Mouse (Mus musculus): ENCODE measurements around the gene Olfr1223.
"Not testable (repeated sequence)": the region's sequence is repeated elsewhere in the genome, so short reads cannot be mapped to it uniquely, and the experiment has no call there.

The Olfr1223 gene

DNA sequence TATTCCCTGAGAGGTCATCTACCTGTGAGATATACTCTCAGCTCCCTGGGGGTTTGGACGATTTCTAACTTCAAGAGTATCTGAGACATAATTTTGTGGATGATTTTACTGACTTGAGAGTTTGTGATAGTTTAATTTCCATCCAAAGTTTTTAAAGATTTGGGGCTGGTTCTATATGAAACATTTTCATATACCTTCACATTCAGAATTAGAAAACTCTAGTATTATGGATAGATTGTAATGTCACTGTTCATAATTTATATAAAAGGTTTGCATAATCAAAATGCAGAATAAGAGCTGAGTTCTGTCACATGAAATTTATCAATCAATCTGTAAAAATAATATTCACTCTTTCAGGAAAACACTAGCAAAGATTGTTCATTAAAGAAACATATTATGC lies at the start of gene Olfr1223:
Gene Olfr1223 (minus strand): TSS at position 101 of the 400 bp plus-strand sequence.
- no peak for DNase-seq

DNA sequence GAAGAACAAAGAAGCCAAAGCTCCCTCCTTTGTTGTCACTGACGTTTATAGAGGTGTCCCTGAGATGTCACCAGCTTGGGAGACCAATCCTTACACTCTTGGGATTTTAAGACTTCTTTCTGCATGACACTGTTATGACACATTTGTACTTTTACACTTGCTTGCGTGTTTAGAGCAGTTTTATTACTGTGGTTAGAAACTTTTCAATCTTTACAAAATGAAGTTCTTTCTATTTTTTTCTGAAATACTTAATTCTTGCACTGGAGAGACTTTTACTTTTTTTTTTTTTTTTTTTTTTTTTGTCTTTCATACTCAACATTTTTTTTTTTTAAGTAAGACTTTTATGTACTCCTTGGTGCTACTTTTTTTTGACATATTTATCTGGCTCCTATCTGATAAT lies 48.6 kb upstream of the Olfr1223 start, which contains the start of gene Olfr1226:
Gene Olfr1226 (minus strand): TSS at position 101 of the 400 bp plus-strand sequence.
- DNase-seq = no peak

DNA sequence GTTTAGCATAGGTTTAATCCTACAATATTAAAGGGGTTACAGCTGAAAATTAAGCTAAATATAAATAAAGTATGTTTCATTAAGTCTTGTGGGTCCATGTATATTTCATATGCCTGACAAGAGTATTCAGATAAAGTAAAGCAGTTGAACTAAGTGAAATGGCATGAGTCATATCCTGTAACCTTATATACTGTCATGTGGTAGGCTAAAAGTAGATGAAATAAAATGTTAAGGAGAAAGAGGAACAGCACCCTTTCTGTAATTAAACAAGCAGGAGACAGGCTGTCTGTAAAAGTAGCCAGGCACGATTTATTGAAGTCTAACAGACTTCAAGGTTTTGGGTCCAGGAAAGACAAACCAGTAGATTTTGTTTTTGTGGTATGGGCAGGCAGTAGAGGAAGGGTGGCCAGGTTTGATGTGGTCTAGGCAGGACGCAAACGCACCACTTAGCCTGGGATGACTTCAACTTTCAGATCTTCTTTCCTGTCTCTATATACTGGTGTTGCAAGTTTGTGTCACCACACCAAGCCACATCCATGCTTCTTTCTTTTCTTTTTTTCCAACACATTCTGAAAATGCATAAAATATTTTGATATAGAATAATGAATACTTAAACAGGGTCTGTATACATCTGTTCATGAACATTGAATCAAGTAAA lies 45.1 kb upstream of the Olfr1223 start:
- no peak for DNase-seq

DNA sequence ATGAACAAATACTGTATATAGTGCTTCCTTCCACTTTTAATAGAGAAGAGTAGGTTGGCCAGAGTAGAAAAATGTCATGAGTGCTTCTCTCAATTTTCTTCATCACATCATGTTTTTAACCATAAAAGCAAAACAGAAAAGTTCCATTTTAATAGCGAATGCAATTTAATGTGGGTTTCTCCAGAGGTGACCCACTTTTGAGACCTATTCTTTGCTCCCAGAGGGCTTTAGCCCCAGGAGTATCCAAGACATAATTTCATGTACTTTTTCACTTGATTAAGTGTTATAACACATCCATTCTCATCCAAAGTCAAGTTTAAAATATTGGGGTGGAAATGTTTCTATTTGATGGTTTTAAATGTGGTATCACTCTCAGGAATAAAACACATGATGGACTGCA lies 23.2 kb upstream of the Olfr1223 start, which contains the start of gene Olfr1225:
Gene Olfr1225 (minus strand): TSS at position 101 of the 400 bp plus-strand sequence.
- no peak for DNase-seq

DNA sequence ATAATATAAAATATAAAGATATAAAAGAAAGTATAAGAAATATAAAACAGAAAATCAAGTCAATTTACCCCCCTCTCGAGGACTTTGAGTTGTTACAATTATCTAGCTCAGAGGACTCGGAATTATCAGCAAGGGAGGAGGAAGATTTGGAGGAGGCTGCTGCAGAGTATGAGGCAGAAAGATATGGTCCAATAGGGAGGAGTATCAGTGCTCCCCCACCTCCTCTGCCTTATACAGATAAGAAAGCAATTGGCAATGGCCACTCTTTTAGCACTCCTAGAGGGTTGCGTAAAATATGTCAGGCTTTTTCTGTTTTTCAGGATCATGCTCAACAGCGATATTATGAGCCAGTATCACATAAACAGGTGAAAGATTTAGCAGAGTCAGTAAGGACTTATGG lies 13.4 kb upstream of the Olfr1223 start:
- DNase-seq = not testable (repeated sequence)

DNA sequence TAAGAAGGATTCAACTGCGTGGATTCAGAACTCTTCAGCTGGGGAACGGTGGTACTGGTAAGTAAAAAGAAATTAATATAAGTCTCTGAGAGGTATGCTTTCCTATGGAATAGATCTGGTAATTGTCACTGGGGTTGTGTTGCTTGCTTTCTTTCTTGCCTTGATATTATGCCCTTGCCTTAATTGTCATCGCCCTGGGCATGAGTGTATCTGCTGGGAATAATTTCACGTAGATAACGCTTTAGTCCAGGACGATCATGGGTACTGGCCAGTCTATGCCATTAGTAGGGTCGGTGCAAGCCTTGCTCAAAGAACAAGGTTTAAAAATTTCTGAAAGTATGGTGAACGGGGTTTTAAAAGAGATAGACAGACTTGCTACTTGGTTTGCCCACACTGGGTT lies 12.6 kb upstream of the Olfr1223 start, which contains the start of gene Olfr1224-ps1:
Gene Olfr1224-ps1 (minus strand): TSS at position 101 of the 400 bp plus-strand sequence.
- DNase-seq = not testable (repeated sequence)

DNA sequence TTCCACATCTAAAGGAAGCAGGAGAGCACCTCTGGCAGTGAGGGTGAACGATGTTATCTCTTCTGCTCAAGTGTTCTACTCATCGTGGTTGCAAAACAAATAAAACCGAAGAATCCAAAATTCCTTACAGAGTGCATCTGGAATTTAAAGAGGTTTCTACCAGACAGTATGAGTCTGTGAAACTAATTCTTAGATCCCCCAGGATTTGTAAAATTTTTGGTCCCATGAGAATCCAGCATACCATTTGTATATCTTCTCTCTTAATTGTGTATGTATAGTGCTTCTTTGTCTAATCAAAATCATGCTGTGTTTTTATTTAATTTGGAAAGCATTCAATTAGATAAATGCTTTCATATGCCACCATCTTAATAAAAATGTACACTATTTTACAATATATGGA lies 18.4 kb downstream of the Olfr1223 start, which contains the start of gene Olfr1222:
Gene Olfr1222 (minus strand): TSS at position 101 of the 400 bp plus-strand sequence.
- DNase-seq = no peak

DNA sequence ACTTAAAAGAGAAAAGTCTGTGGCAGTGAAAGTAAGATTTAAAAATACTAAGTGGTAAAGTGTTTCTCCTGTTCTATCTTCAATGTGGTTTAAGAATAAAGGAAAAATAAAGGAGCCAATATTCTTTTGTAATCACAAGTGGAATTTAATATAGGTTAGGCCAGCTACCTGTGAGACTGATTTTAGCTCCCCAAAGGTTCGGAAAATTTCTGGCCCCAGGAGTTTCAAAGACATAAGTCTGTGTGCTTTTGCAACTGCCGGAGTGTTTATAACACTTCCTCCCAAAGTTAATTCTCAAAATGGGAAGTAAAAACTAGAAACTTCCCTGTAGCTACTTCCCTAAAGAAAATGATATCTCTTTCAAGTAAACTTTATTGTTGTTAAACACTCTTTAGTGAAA lies 34.2 kb downstream of the Olfr1223 start, which contains the start of gene Olfr1221:
Gene Olfr1221 (minus strand): TSS at position 101 of the 400 bp plus-strand sequence.
- no peak for DNase-seq

DNA sequence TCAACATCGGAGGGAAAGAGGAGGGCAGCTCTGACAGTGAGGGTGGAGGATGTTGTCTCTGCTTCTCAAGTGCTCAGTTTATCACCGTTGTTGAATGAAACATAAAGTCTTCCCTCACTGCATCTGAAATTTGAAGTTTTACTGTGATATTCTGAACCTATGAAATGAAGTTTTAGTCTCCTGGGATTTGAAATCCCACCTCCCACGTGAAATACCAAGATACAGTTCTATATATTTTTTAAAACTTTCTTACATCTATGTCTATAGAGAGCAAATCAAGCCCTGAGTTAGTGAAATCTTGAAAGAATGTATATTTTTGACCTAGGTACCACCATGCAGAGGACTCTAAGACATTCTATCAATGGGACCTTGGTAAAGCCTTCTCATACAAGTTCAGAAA lies 44.6 kb downstream of the Olfr1223 start, which contains the start of gene Olfr1220:
Gene Olfr1220 (minus strand): TSS at position 101 of the 400 bp plus-strand sequence.
- DNase-seq = no peak

DNA sequence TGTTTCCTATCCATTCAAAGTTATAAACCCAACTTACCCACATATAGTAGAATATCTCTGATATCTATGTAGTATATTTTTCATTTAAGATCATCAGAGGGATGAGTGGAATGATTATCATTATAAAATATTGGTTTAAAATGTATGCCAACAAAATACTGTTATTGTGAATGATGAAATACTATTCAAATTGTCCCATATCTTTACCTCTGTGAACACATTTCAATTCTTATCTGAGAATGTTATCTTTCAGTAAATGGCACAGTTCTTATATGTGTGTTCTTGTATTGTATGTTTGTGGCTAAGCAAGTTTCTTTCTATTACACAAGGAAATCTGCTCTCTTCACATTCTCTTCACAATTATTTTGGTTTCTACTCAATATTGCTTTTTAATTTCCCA lies 45.7 kb downstream of the Olfr1223 start:
- no peak for DNase-seq

DNA sequence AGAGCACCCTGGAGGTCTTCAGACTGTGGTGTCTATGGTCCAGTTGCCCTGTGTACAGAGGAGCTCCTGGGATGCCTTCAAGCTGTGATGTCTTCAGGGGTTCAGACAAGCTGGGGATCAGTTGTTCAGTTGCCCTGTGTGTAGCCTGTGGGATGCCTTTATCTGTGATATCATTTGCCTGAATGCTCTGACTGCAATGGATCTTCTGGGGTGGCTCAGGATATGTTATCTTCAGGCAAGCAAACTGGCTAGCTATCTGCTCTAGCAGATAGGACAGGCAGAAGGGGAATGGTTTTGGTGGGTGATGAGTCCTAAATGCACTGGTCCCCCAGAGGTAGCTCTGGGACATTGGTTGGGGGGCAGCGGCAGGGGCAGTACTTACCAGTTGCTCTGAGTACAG lies 57.5 kb downstream of the Olfr1223 start:
- no peak for DNase-seq
